Mouse (Mus musculus) neutrophil, adult 59 days (primary cell): ENCODE data around the gene Tex13c3. TPM values are rescaled to one million over a fixed set of nuclear protein-coding genes. Genes with fewer than 3 reads are reported as not detected.

Experiments
- total RNA-seq, 2 experiments: library from RNA; stranded (reverse); gene quantifications; 1 replicate in 1 of 2; 2 replicates in 1 of 2; pipeline ENCODE4 v1.2.4; 2023

Gene Tex13c3
- not detected for total RNA-seq

GRCm38 (mm10) chrX:19481219-19481618 is at the start of gene Tex13c3:
Tex13c3 (minus strand) TSS chrX:19481319.

